Comparison of ENCODE assay signal across 13 mouse cellular contexts in genomic region chr8:92801231-92801630, GRCm38 (mm10). TPM values are rescaled to one million over a fixed set of nuclear protein-coding genes. Genes with fewer than 3 reads are reported as not detected.
DNase-seq lines count a peak whose midpoint lies in the region; ATAC-seq and TF ChIP-seq lines count a peak whose summit lies in the region.
"Had no signal": no experiment of that assay in that cellular context is flagged by ENCODE, and none has a peak within 500 bp of the region (broad histone marks: within the 10 kb centered on the region; RNA-seq: fewer than 3 reads in every experiment).

No protein-coding gene starts in this region.

- no peaks in the 10 kb centered on the region for H3K9me3 ChIP-seq in lung, embryonic 16.5 days (ENCODE audit: control insufficient read depth, low read length)
- H3K9me3 ChIP-seq: intestine, embryonic 15.5 days had no signal

- peak overlapping the region; percentile 13; the same call in 1 of the 2 replicates for H3K4me2 ChIP-seq in lung, embryonic 16.5 days (ENCODE audit: low read depth, low read length)
- H3K4me2 ChIP-seq: intestine, embryonic 15.5 days had no signal

- TF ChIP-seq POLR2A in embryonic fibroblast, embryonic 13.5 days (IDR thresholded peaks at IDR 0.05; ENCODE audit: low read depth, low read length), result no peak

- no peaks in the 10 kb centered on the region for H3K27me3 ChIP-seq in lung, embryonic 16.5 days (ENCODE audit: control insufficient read depth, insufficient read depth, low read depth, low read length)
- H3K27me3 ChIP-seq: intestine, embryonic 15.5 days had no signal

- WGBS in lung, embryonic 16.5 days, result 33% methylated on average over 8 of the region's 8 CpGs

- no peaks in the 10 kb centered on the region for H3K36me3 ChIP-seq in lung, embryonic 16.5 days (ENCODE audit: control insufficient read depth, insufficient read depth, low read length)
- H3K36me3 ChIP-seq: intestine, embryonic 15.5 days had no signal

- H3K9ac ChIP-seq in lung, embryonic 16.5 days (ENCODE audit: low read length), result no peak overlapping the region
- H3K9ac ChIP-seq: intestine, embryonic 15.5 days had no signal

- H3K4me1 ChIP-seq in lung, embryonic 16.5 days (replicated peaks; ENCODE audit: control insufficient read depth, insufficient read depth, low read length), result no peaks in the 10 kb centered on the region
- H3K4me1 ChIP-seq in embryonic fibroblast, embryonic 13.5 days (ENCODE audit: control insufficient read depth, insufficient read depth, low read length), result no peaks in the 10 kb centered on the region
- H3K4me1 ChIP-seq: intestine, embryonic 15.5 days had no signal

- TF ChIP-seq CTCF in embryonic fibroblast, embryonic 13.5 days (IDR thresholded peaks at IDR 0.05; ENCODE audit: borderline replicate concordance, insufficient read depth, low read length), result no peak
- TF ChIP-seq CTCF in layer of hippocampus, adult 2 months (conservative IDR thresholded peaks at IDR 0.05), result no peak

- peak; percentile 23 for DNase-seq in gastrocnemius, postnatal 25 days
- no peak for DNase-seq in gastrocnemius, adult 8-10 months (ENCODE audit: low spot score in 2 of 2)
- DNase-seq in lung, postnatal 10 days, result no peak
- DNase-seq in skeletal muscle tissue, adult 2 months (ENCODE audit: low read depth, low spot score), result peak; percentile 82
- DNase-seq in layer of hippocampus, adult 2 months (ENCODE audit: low spot score in 2 of 2), result no peak
- no peak for DNase-seq in right cerebral cortex, postnatal 14 days
- DNase-seq: cerebellum, adult 9-10 months; kidney, postnatal 25 days; thymus, adult 2 months had no signal

- 0 out of 2 replicates have a peak, but pooled peaks have one; percentile 31 for ATAC-seq in lung, embryonic 16.5 days (ENCODE audit: low read depth)
- ATAC-seq: intestine, embryonic 15.5 days had no signal

- H3K4me3 ChIP-seq in lung, embryonic 16.5 days (ENCODE audit: low read length), result no peak overlapping the region
- no peak overlapping the region for H3K4me3 ChIP-seq in embryonic fibroblast, embryonic 13.5 days (ENCODE audit: insufficient read depth, low read length)
- H3K4me3 ChIP-seq in layer of hippocampus, adult 2 months, result no peak overlapping the region
- H3K4me3 ChIP-seq: intestine, embryonic 15.5 days had no signal

- H3K27ac ChIP-seq in lung, embryonic 16.5 days (ENCODE audit: low read length), result no peak overlapping the region
- peak overlapping the region; percentile 21; the same call in 1 of the 2 replicates for H3K27ac ChIP-seq in embryonic fibroblast, embryonic 13.5 days (ENCODE audit: insufficient read depth, low read length)
- no peak overlapping the region for H3K27ac ChIP-seq in layer of hippocampus, adult 2 months
- H3K27ac ChIP-seq: intestine, embryonic 15.5 days had no signal

RNA-seq across cellular contexts. Expression of gene Mmp2, which starts 25.9 kb away (rescaled TPM):
- total RNA-seq in gastrocnemius, postnatal 25 days (2021), result 10 to 100 TPM; 58.4 to 66.3 TPM
- 10 to 100 TPM; 19.7 to 42.4 (median 25.2) TPM for total RNA-seq in gastrocnemius, adult 8-10 months (2022)
- polyA plus RNA-seq in lung, embryonic 16.5 days (2015; fragmentation: Nextera tagmentation; extraction: Ambion mirVana), result 244 and 249 TPM in 2 replicates
- 359 and 374 TPM in 2 replicates for polyA plus RNA-seq in embryonic fibroblast, embryonic 13.5 days (2011; ENCODE audit: insufficient read length, low read depth, missing spikeins)
- total RNA-seq in layer of hippocampus, adult 2 months (2021), result 1 to 10 TPM; 2.7 to 3.0 TPM
- total RNA-seq: MEL had no signal

RNA-seq across cellular contexts. Expression of gene Lpcat2, which starts 53.9 kb away (rescaled TPM):
- under 1 TPM; 0.28 to 0.78 TPM for total RNA-seq in gastrocnemius, postnatal 25 days (2021)
- under 1 TPM; 0.13 to 0.60 (median 0.23) TPM for total RNA-seq in gastrocnemius, adult 8-10 months (2022)
- 6.9 and 7.4 TPM in 2 replicates for polyA plus RNA-seq in lung, embryonic 16.5 days (2015; fragmentation: Nextera tagmentation; extraction: Ambion mirVana)
- 4.3 and 7.6 TPM in 2 replicates for polyA plus RNA-seq in embryonic fibroblast, embryonic 13.5 days (2011; ENCODE audit: insufficient read length, low read depth, missing spikeins)
- 10 to 100 TPM; 10.0 to 11.2 TPM for total RNA-seq in layer of hippocampus, adult 2 months (2021)

Comparison
In these comparisons a context has a peak if more than half of its experiments do, and no peak if none do; other contexts are left out.
1. DNase-seq: peak in gastrocnemius, postnatal 25 days (single experiment) and skeletal muscle tissue, adult 2 months (single experiment); none in gastrocnemius, adult 8-10 months (0 of 2), lung, postnatal 10 days (single experiment), layer of hippocampus, adult 2 months (0 of 2) and right cerebral cortex, postnatal 14 days (single experiment).
2. RNA of gene Mmp2, which starts 25.9 kb away (total RNA-seq): 58.4 to 66.3 TPM in gastrocnemius, postnatal 25 days and 19.7 to 42.4 TPM in gastrocnemius, adult 8-10 months; 2.7 to 3.0 TPM in layer of hippocampus, adult 2 months; every median in the first group is over 4 times any median in the second.
3. RNA of gene Lpcat2, which starts 53.9 kb away (total RNA-seq): 10.0 to 11.2 TPM in layer of hippocampus, adult 2 months; 0.28 to 0.78 TPM in gastrocnemius, postnatal 25 days and 0.13 to 0.60 TPM in gastrocnemius, adult 8-10 months; every median in the first group is over 4 times any median in the second.